Mouse (Mus musculus) limb, embryonic 15.5 days (tissue): ENCODE measurements around the gene Phykpl. TPM values are rescaled to one million over a fixed set of nuclear protein-coding genes. Genes with fewer than 3 reads are reported as not detected.

Experiments used
- ATAC-seq: fragments of 200-750 bp; cut with Nextera tagmentation; 2 replicates; pipeline ENCODE4 v1.8.0; 2017; ENCODE audit warnings: low read depth, moderate TSS enrichment; ENCODE audit not compliant: insufficient number of reproducible peaks, low FRiP score, low TSS enrichment
- H3K27ac ChIP-seq: fragments of 300-500 bp; sonication (generic); 2 replicates; pipeline ENCODE4 v1.5.1; 2015; ENCODE audit warnings: moderate library complexity, mild to moderate bottlenecking, inconsistent platforms
- H3K27me3 ChIP-seq: fragments of 300-500 bp; sonication (generic); 2 replicates; pipeline ENCODE4 v1.6.1; 2015; ENCODE audit warnings: inconsistent platforms
- H3K36me3 ChIP-seq: fragments of 300-500 bp; sonication (generic); 2 replicates; pipeline ENCODE4 v1.6.1; 2015; ENCODE audit warnings: inconsistent platforms
- H3K4me1 ChIP-seq: fragments of 300-500 bp; sonication (generic); 2 replicates; pipeline ENCODE4 v1.6.1; 2015; ENCODE audit warnings: inconsistent platforms
- H3K4me2 ChIP-seq: fragments of 300-500 bp; sonication (generic); 2 replicates; pipeline ENCODE4 v1.6.1; 2015; ENCODE audit warnings: mild to moderate bottlenecking, inconsistent platforms
- H3K4me3 ChIP-seq: fragments of 300-500 bp; sonication (generic); 2 replicates; pipeline ENCODE4 v1.5.1; 2015; ENCODE audit warnings: mild to moderate bottlenecking, inconsistent platforms
- H3K9ac ChIP-seq: fragments of 300-500 bp; sonication (generic); 2 replicates; pipeline ENCODE4 v1.6.1; 2015; ENCODE audit warnings: inconsistent platforms
- H3K9me3 ChIP-seq: fragments of 300-500 bp; sonication (generic); 2 replicates; pipeline ENCODE4 v1.6.1; 2016; ENCODE audit warnings: inconsistent platforms
- WGBS: fragments of 180-500 bp; shearing (Covaris S2); methylation state at CpG from one replicate; pipeline ENCODE4 v1.1.7; 2015; 5-methylcytosine and 5-hydroxymethylcytosine counted together
- polyA plus RNA-seq: library from polyadenylated mRNA; unstranded; fragments of >200 nt; fragmentation: Nextera tagmentation; extraction: Ambion mirVana; gene quantifications from 2 replicates; pipeline ENCODE4 v1.2.1, GENCODE M21; 2015

Gene Phykpl
- polyA plus RNA-seq, 1 experiment from 2014 or later = 17.2 TPM

DNA sequence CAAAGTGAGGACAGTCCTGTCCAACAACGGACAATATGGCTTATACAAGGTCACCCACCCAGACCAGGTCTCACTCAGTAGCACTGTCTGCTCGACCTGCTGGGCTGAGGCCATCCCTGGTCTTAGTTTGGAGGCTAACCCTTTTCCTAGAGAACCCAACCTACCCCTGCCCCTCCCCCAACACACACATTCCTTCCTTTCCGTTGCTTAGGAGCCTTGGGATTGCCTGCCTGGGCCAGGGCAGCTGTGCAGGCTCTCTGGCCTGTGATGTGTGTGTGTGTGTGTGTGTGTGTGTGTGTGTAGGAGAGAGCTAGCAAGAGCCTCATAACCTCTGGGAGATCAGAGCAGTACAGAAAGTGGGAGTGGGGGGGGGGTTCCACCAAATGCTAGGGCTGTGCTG is 64.0 kb downstream of the Phykpl start:
- H3K9ac ChIP-seq = peak overlapping the region; percentile 10; the same call in 1 of the 2 replicates
- no peaks in the 10 kb centered on the region for H3K9me3 ChIP-seq
- H3K36me3 ChIP-seq = peaks cover 17% of the 10 kb centered on the region
- no peak for ATAC-seq
- peaks cover 43% of the 10 kb centered on the region for H3K4me1 ChIP-seq
- no peaks in the 10 kb centered on the region for H3K27me3 ChIP-seq
- peak overlapping the region; percentile 92 for H3K4me2 ChIP-seq
- H3K4me3 ChIP-seq = peak overlapping the region; percentile 67
- peak overlapping the region; percentile 80; the same call in 1 of the 2 replicates for H3K27ac ChIP-seq
- WGBS = 23% methylated on average over 3 of the region's 3 CpGs

DNA sequence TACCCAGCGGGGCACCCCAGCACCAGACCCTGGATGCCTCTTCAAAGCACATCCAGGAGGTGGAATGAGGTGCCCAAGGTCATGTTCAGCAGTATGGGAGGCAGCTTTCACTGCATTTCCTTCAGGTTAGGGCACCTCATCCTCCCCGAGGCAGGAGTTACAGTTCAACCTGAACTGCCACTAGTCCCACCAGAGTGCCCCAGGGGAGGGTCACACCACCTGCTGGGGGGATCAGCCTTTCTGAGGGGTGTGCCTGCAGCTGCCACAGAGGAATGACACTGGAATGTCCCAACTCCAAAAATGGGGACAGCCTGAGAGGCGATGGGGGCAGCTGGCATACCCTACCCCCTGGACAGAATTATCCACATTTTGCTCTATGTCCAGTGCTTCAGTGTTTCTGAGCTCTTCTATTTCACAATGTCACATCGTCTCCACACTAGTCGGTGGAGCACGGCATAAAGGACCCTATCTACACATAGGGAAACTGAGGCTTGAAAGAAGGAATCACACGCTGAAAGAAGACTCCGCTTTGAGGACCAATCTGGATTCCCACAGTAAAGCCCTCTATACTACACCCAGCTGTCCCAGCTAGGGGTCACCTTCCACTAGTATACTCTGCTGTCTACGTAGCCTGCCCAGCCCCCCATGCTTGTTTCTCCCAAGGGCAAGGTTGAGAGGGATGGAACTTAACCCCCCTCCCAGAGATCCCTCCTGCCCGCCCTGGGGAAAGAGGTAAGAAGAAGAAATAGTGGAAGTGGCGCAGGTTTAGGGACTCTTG is 64.7 kb downstream of the Phykpl start:
- peak overlapping the region; percentile 92 for H3K4me2 ChIP-seq
- peaks cover 35% of the 10 kb centered on the region for H3K4me1 ChIP-seq
- H3K36me3 ChIP-seq = peaks cover 11% of the 10 kb centered on the region
- H3K9me3 ChIP-seq = no peaks in the 10 kb centered on the region
- peak overlapping the region; percentile 67 for H3K4me3 ChIP-seq
- WGBS = 34% methylated on average over 11 of the region's 11 CpGs
- no peak for ATAC-seq
- H3K27ac ChIP-seq = peak overlapping the region; percentile 80
- no peaks in the 10 kb centered on the region for H3K27me3 ChIP-seq
- H3K9ac ChIP-seq = peak overlapping the region; percentile 76

DNA sequence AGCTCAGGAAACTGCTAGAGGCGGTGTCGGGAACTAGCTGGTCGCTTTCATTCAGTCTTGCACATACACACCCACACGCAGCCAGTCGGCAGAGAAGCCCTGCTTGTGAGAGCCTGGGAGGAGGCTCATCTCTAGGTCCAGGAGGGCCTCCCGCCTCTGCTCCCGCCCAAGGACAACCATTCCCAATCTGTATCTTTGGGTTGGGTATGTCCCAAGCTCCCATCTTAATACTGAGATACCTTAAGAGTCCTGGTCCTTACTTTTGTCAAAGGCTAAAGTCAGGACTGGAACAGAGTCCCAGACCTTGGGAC is 65.3 kb downstream of the Phykpl start:
- no peak for ATAC-seq
- Histone ChIP-seq H3K27me3 (no peaks in the 10 kb centered on the region), H3K4me1 (peaks cover 35% of the 10 kb centered on the region), H3K9ac (peak overlapping the region; percentile 76), H3K36me3 (peaks cover 9% of the 10 kb centered on the region), H3K4me3 (peak overlapping the region; percentile 67), H3K4me2 (peak overlapping the region; percentile 92), H3K27ac (peak overlapping the region; percentile 80), H3K9me3 (no peaks in the 10 kb centered on the region)
- WGBS = under 1% methylated on average over 7 of the region's 7 CpGs

DNA sequence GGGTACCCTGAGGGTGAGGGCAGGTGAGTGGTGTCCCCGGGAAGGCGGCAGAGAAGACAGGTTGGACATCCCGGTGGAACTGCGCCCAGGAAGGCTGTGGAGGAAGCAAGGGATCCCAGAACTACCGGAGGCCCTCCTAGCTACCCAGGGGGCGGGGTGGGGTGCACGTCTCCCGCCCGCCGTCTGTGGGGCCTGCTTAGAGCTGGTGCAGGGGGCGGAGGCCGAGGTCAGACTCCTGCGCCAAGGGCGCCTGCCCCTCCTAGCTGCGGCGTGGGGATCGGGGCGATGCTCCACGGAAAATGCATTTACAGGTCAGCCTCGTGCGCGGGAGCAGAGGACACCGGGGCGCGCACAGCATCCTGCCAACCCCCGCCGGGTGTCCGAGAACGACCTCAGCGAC is 65.7 kb downstream of the Phykpl start:
- Histone ChIP-seq H3K4me1 (peaks cover 33% of the 10 kb centered on the region), H3K9ac (peak overlapping the region; percentile 76), H3K36me3 (peaks cover 8% of the 10 kb centered on the region), H3K4me2 (peak overlapping the region; percentile 92), H3K27ac (peak overlapping the region; percentile 80), H3K9me3 (no peaks in the 10 kb centered on the region), H3K27me3 (no peaks in the 10 kb centered on the region), H3K4me3 (peak overlapping the region; percentile 67)
- ATAC-seq = peak; percentile 16; the same call in 1 of the 2 replicates
- 1% methylated on average over 30 of the region's 30 CpGs for WGBS

DNA sequence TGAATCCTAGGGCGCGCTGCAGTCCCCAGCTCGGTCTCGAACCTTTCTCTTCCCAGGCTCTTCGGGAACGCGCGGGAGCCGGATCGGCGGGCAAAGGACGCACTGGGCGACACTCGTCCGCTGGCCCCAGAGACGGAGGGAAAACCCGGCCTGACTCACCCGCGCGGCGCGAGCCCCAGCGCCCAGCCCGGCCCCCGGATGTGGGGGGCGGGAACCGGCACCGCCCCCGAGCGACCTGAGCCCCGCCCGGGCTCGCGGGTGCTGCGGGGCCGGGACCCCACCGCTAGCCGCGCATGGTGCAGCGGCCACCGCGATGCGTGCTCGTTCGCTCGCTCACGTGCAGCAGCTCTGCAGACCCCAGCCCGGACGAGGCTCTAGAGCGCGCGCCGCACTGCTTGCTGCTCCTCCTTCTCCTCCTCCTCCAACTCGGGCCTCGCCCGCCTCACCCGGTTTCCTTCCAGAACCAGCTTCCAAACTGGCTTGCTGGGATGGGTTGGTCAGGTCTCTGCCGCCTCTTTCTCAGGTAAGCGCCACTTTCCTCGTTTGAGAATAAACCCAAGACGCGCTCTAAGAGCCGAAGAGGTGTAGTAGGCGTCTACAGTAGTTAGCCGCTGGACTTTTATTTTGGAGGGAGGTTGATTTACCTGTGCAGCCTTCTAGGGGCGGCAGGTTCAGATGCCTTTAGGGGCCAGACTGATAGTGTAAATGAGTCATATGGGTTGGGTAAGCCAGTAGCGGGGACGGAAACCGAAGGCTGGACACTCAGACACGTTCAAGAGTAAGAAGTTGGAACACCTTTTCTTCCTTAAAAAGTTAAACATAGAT is 66.3 kb downstream of the Phykpl start, which contains the start of the genes N4bp3 and D930048N14Rik:
Gene N4bp3 (minus strand): TSS at position 152 of the 825 bp plus-strand sequence.
Gene D930048N14Rik (plus strand): TSS at position 264 of the 825 bp plus-strand sequence.
- peak; percentile 66 for ATAC-seq
- Histone ChIP-seq H3K36me3 (peaks cover 7% of the 10 kb centered on the region; the same call in 1 of the 2 replicates), H3K27me3 (no peaks in the 10 kb centered on the region), H3K4me1 (peaks cover 29% of the 10 kb centered on the region), H3K9ac (peak within 1 kb of the TSS; percentile 76), H3K4me2 (peak within 1 kb of the TSS; percentile 92), H3K4me3 (peak within 1 kb of the TSS; percentile 67), H3K9me3 (no peaks in the 10 kb centered on the region), H3K27ac (peak within 1 kb of the TSS; percentile 80)
- WGBS = under 1% methylated on average over 68 of the region's 70 CpGs

DNA sequence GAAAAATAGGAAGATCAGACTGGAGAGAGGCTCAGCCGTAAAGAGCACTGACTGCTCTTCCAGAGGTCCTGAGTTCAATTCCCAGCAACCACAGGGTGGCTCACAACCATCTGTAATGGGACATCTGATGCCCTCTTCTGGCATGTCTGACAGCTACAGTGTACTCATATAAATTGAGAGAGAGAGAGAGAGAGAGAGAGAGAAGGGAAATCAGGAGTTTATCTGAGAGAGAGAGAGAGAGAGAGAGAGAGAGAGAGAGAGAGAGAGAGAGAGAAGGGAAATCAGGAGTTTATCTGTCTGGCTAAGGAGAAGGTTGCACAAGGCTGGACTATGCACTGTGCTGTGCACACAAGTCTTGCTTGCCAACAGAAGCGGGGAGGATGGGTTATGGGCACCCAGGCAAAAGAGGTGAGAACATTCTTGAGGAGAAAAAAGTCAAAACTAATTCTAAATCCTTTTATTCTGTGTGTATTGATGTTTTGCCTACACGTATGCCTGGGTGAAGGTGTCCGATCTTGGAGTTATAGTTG is 68.4 kb downstream of the Phykpl start:
- Histone ChIP-seq H3K4me3 (no peak overlapping the region), H3K4me1 (peaks cover 30% of the 10 kb centered on the region), H3K9me3 (no peaks in the 10 kb centered on the region), H3K27me3 (no peaks in the 10 kb centered on the region), H3K27ac (no peak overlapping the region), H3K4me2 (no peak overlapping the region), H3K9ac (no peak overlapping the region), H3K36me3 (peaks cover 11% of the 10 kb centered on the region; the same call in 1 of the 2 replicates)
- no peak for ATAC-seq
- WGBS = 92% methylated on average over 4 of the region's 4 CpGs

DNA sequence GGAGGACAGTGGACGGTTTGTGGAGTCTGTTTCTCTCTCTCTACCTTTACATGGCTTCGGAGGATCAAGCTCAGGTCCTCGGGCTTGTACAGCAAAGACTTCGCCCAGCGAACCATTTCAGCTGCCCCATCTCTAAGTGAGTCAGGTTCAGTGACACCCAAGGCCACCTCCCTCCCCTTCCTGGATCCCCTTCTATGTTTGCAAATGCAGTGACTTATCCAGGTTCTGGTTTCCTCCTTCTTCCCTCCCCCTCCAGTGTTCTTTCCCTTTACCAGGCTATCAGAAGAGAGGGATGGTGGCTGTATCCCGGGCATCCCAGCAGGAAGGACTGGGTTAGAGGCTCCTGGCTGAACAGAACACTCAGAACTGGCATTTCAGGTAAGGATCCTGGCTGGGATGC is 69.2 kb downstream of the Phykpl start:
- no peaks in the 10 kb centered on the region for H3K27me3 ChIP-seq
- no peak overlapping the region for H3K27ac ChIP-seq
- H3K9me3 ChIP-seq = no peaks in the 10 kb centered on the region
- no peak overlapping the region for H3K9ac ChIP-seq
- ATAC-seq = no peak
- H3K36me3 ChIP-seq = peaks cover 11% of the 10 kb centered on the region; the same call in 1 of the 2 replicates
- H3K4me2 ChIP-seq = no peak overlapping the region
- 83% methylated on average over 6 of the region's 6 CpGs for WGBS
- H3K4me1 ChIP-seq = peaks cover 32% of the 10 kb centered on the region
- H3K4me3 ChIP-seq = no peak overlapping the region

Other genes starting within 250 kb of the Phykpl start
- gene Hnrnpab, start 22.1 kb downstream of the Phykpl start, polyA plus RNA-seq = 267 and 339 TPM in 2 replicates
- gene Nhp2, start 35.0 kb downstream of the Phykpl start, polyA plus RNA-seq = 147 and 149 TPM in 2 replicates
- gene Rmnd5b, start 51.1 kb downstream of the Phykpl start, polyA plus RNA-seq = 53.2 and 59.8 TPM in 2 replicates
- gene N4bp3, start 66.1 kb downstream of the Phykpl start, polyA plus RNA-seq = 35.7 and 44.4 TPM in 2 replicates
- 4.2 and 4.9 TPM in 2 replicates for gene D930048N14Rik, start 66.2 kb downstream of the Phykpl start, polyA plus RNA-seq
- 74.2 and 83.3 TPM in 2 replicates for gene 0610009B22Rik, start 104.1 kb downstream of the Phykpl start, polyA plus RNA-seq
- 17.0 and 17.4 TPM in 2 replicates for gene Sec24a, start 178.9 kb downstream of the Phykpl start, polyA plus RNA-seq
- 121 and 124 TPM in 2 replicates for gene Sar1b, start 178.9 kb downstream of the Phykpl start, polyA plus RNA-seq